Mouse (Mus musculus) CH12.LX (cell line): ENCODE measurements around the gene Tacc2. TPM values are rescaled to one million over a fixed set of nuclear protein-coding genes. Genes with fewer than 3 reads are reported as not detected.

ENCODE experiments used
- DNase-seq: peaks from one replicate; pipeline ENCODE4 v3.0.0-alpha.2; 2013; ENCODE audit errors: extremely low read depth
- H3K27ac ChIP-seq: 2 replicates; pipeline ENCODE4 v1.5.1; 2012; ENCODE audit warnings: low read depth, mild to moderate bottlenecking, control low read depth, moderate library complexity; ENCODE audit not compliant: insufficient read depth
- H3K27me3 ChIP-seq: replicated peaks from 2 replicates; pipeline ENCODE3; 2012; ENCODE audit warnings: inconsistent platforms
- H3K36me3 ChIP-seq, 2 experiments: replicated peaks in 1 of 2; 2 replicates each; pipeline versions ENCODE3 to v1.6.1; 2012; ENCODE audit warnings: inconsistent platforms in 1 of 2, low read length in 1 of 2, mild to moderate bottlenecking in 1 of 2, mixed read lengths in 1 of 2, moderate library complexity in 1 of 2; ENCODE audit not compliant: control insufficient read depth in 1 of 2, insufficient read depth in 1 of 2
- H3K4me1 ChIP-seq, 2 experiments: 2 replicates each; pipeline ENCODE4 v1.6.1; 2012; ENCODE audit warnings: inconsistent platforms in 1 of 2, moderate library complexity in 1 of 2; ENCODE audit not compliant: insufficient read depth in 2 of 2, control insufficient read depth in 1 of 2
- H3K4me2 ChIP-seq: 2 replicates; pipeline ENCODE4 v1.6.1; 2012; ENCODE audit warnings: low read depth, mild to moderate bottlenecking, control low read depth; ENCODE audit not compliant: poor library complexity, insufficient read depth, severe bottlenecking
- H3K4me3 ChIP-seq, 3 experiments: fragments of 150-350 bp in 1 of 3; sonication (generic) in 1 of 3; replicated peaks in 1 of 3; 2 replicates each; pipeline versions ENCODE3 to v1.5.1; 2011 to 2012; ENCODE audit warnings: low read depth in 2 of 3, low read length in 2 of 3, mild to moderate bottlenecking in 2 of 3, moderate library complexity in 2 of 3, control low read depth in 1 of 3, improper control_type of control experiment in 1 of 3, inconsistent platforms in 1 of 3, mixed read lengths in 1 of 3; ENCODE audit not compliant: poor library complexity in 1 of 3
- H3K79me2 ChIP-seq: replicated peaks from 2 replicates; pipeline ENCODE4 v1.6.1; 2012; ENCODE audit warnings: mild to moderate bottlenecking, moderate library complexity; ENCODE audit not compliant: control insufficient read depth, poor library complexity, insufficient read depth, severe bottlenecking; ENCODE audit errors: extremely low read depth
- H3K9ac ChIP-seq: 2 replicates; pipeline ENCODE4 v1.6.1; 2012; ENCODE audit warnings: low read depth, mild to moderate bottlenecking, control low read depth, moderate library complexity; ENCODE audit not compliant: insufficient read depth
- H3K9me3 ChIP-seq: replicated peaks from 2 replicates; pipeline ENCODE3; 2012; ENCODE audit warnings: low read length, inconsistent platforms, mixed read lengths
- CHD2 ChIP-seq: IDR thresholded peaks from 2 replicates; pipeline ENCODE4 v1.6.1; 2011; ENCODE audit warnings: low read length, improper control_type of control experiment
- CTCF ChIP-seq, 2 experiments: IDR thresholded peaks in 1 of 2; conservative IDR thresholded peaks in 1 of 2; 2 replicates each; pipeline ENCODE4 v1.5.1; 2011 to 2012; ENCODE audit warnings: low read depth in 2 of 2, low read length in 2 of 2, improper control_type of control experiment in 1 of 2, inconsistent platforms in 1 of 2, mild to moderate bottlenecking in 1 of 2, moderate library complexity in 1 of 2
- E2F4 ChIP-seq: IDR thresholded peaks from 2 replicates; pipeline ENCODE4 v1.6.1; 2011; ENCODE audit warnings: low read depth, low read length, improper control_type of control experiment; ENCODE audit not compliant: insufficient replicate concordance
- ELF1 ChIP-seq: IDR thresholded peaks from 2 replicates; pipeline ENCODE4 v1.6.1; 2014; ENCODE audit warnings: low read depth, mild to moderate bottlenecking, inconsistent platforms, low read length, improper control_type of control experiment
- EP300 ChIP-seq: IDR thresholded peaks from 2 replicates; pipeline ENCODE4 v1.6.1; 2011; ENCODE audit warnings: low read length, improper control_type of control experiment
- ETS1 ChIP-seq: conservative IDR thresholded peaks from 2 replicates; pipeline ENCODE4 v1.6.1; 2012; ENCODE audit warnings: low read depth, mild to moderate bottlenecking, inconsistent platforms, low read length, improper control_type of control experiment, moderate library complexity
- IRF4 ChIP-seq: IDR thresholded peaks from 2 replicates; pipeline ENCODE4 v1.6.1; 2014; ENCODE audit warnings: low read depth, mild to moderate bottlenecking, inconsistent platforms, low read length, improper control_type of control experiment
- KAT2A ChIP-seq: IDR thresholded peaks from 2 replicates; pipeline ENCODE4 v1.6.1; 2012; ENCODE audit warnings: low read length, improper control_type of control experiment, inconsistent platforms; ENCODE audit not compliant: insufficient replicate concordance
- MAFK ChIP-seq: IDR thresholded peaks from 2 replicates; pipeline ENCODE4 v1.6.1; 2011; ENCODE audit warnings: low read length, improper control_type of control experiment; ENCODE audit not compliant: insufficient replicate concordance
- MAX ChIP-seq: IDR thresholded peaks from 2 replicates; pipeline ENCODE4 v1.6.1; 2011; ENCODE audit warnings: low read length, improper control_type of control experiment
- MAZ ChIP-seq: IDR thresholded peaks from 2 replicates; pipeline ENCODE4 v1.6.1; 2012; ENCODE audit warnings: low read depth, mild to moderate bottlenecking, inconsistent platforms, low read length, improper control_type of control experiment, moderate library complexity
- MEF2A ChIP-seq: IDR thresholded peaks from 2 replicates; pipeline ENCODE4 v1.6.1; 2014; ENCODE audit warnings: low read depth, mild to moderate bottlenecking, inconsistent platforms, low read length, improper control_type of control experiment, borderline replicate concordance
- NRF1 ChIP-seq: IDR thresholded peaks from 2 replicates; pipeline ENCODE4 v1.6.1; 2014; ENCODE audit warnings: low read depth, mild to moderate bottlenecking, inconsistent platforms, low read length, improper control_type of control experiment, moderate library complexity
- POLR2AphosphoS2 ChIP-seq: IDR thresholded peaks from 2 replicates; pipeline ENCODE4 v1.6.1; 2011; ENCODE audit warnings: low read depth, low read length, improper control_type of control experiment
- RAD21 ChIP-seq: IDR thresholded peaks from 2 replicates; pipeline ENCODE4 v1.6.1; 2011; ENCODE audit warnings: low read depth, mild to moderate bottlenecking, low read length, improper control_type of control experiment, moderate library complexity
- RCOR1 ChIP-seq: conservative IDR thresholded peaks from 2 replicates; pipeline ENCODE4 v1.6.1; 2012; ENCODE audit warnings: low read depth, mild to moderate bottlenecking, inconsistent platforms, low read length, improper control_type of control experiment
- SIN3A ChIP-seq: IDR thresholded peaks from 2 replicates; pipeline ENCODE4 v1.6.1; 2012; ENCODE audit warnings: low read length, improper control_type of control experiment, inconsistent platforms
- SMC3 ChIP-seq: IDR thresholded peaks from 2 replicates; pipeline ENCODE4 v1.6.1; 2011; ENCODE audit warnings: low read depth, low read length, improper control_type of control experiment
- TBP ChIP-seq: conservative IDR thresholded peaks from 2 replicates; pipeline ENCODE4 v1.6.1; 2011; ENCODE audit warnings: low read depth, low read length, improper control_type of control experiment
- UBTF ChIP-seq: IDR thresholded peaks from 2 replicates; pipeline ENCODE4 v1.6.1; 2012; ENCODE audit warnings: low read depth, mild to moderate bottlenecking, inconsistent platforms, low read length, improper control_type of control experiment, moderate library complexity
- USF2 ChIP-seq: conservative IDR thresholded peaks from 2 replicates; pipeline ENCODE4 v1.6.1; 2011; ENCODE audit warnings: low read depth, low read length, improper control_type of control experiment
- ZKSCAN1 ChIP-seq: IDR thresholded peaks from 2 replicates; pipeline ENCODE4 v1.6.1; 2012; ENCODE audit warnings: low read depth, inconsistent platforms, low read length, improper control_type of control experiment, borderline replicate concordance
- dilution Hi-C: fragments of 300-500 bp; cut with MboI; formaldehyde crosslinking; loops from 2 replicates; pipeline ENCODE4 v1.14.3; 2020; ENCODE audit warnings: low sequenced_read_pairs; ENCODE audit not compliant: extremely low pct_unique_long_range_greater_than_20kb, extremely low pct_ligation_motif_present
- in situ Hi-C: fragments of 300-500 bp; cut with MboI; formaldehyde crosslinking; loops from 3 replicates; pipeline ENCODE4 v1.14.3; 2019; ENCODE audit warnings: low sequenced_read_pairs, low pct_ligation_motif_present, low pct_unique_long_range_greater_than_20kb, mixed read lengths
- polyA plus RNA-seq: library from polyadenylated mRNA; unstranded; fragments of >175 nt; gene quantifications from 2 replicates; pipeline ENCODE4 v1.2.1, GENCODE M21; 2012; ENCODE audit warnings: low read depth; ENCODE audit not compliant: insufficient read length
- total RNA-seq, 2 experiments: library from RNA; depleted of rRNA; stranded (reverse); fragments of 300-350 nt in 1 of 2; fragments of >200 nt in 1 of 2; gene quantifications; 2 replicates each; pipeline ENCODE4 v1.2.3; 2012 to 2014

Tacc2 gene
- total and polyA plus RNA-seq, 3 experiments, result 0.13 to 0.41 TPM; not detected in 1

DNA sequence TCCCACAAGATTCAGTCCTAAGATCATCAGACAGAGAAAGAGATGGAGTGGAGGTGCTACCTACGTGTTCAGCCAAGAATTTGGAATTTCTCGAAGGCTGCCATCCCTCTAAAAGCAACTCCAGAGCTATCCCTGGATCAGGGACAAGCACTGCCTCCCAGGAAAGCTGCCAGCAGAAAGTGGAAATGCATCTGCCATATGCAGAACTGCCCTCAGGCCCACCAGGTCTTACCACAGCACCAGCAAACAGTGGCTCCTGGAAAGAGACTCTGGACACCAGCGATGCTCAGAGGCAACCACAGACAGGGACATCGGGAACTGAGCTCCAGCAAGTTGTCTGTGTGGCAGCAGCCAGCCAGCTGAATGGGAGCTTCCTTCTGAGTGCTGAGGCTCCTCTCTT is 45.1 kb downstream of the Tacc2 start:
- Histone ChIP-seq H3K79me2 (no peaks in the 10 kb centered on the region), H3K4me3 (no peak overlapping the region), H3K9me3 (no peaks in the 10 kb centered on the region), H3K27ac (no peak overlapping the region), H3K27me3 (peaks cover 96% of the 10 kb centered on the region), H3K4me1 (no peaks in the 10 kb centered on the region), H3K36me3 (no peaks in the 10 kb centered on the region), H3K9ac (no peak overlapping the region), H3K4me2 (no peak overlapping the region)
- in situ Hi-C loops, result no loop called here
- TF ChIP-seq EP300, result no peak
- no peak for TF ChIP-seq ZKSCAN1
- TF ChIP-seq USF2, result no peak
- TF ChIP-seq IRF4, result no peak
- TF ChIP-seq RCOR1, result no peak
- no peak for TF ChIP-seq KAT2A
- no peak for TF ChIP-seq ELF1
- no peak for TF ChIP-seq CTCF (conservative IDR thresholded peaks at IDR 0.05 in 1 of 2, IDR thresholded peaks at IDR 0.05 in 1 of 2; ENCODE audit: low read depth in 2 of 2, low read length in 2 of 2)
- no peak for TF ChIP-seq NRF1
- TF ChIP-seq MAX, result no peak
- no peak for TF ChIP-seq MEF2A
- no peak for TF ChIP-seq TBP
- no peak for TF ChIP-seq POLR2AphosphoS2
- TF ChIP-seq SMC3, result no peak
- TF ChIP-seq RAD21, result no peak
- no peak for TF ChIP-seq UBTF
- no peak for DNase-seq
- dilution Hi-C loops, result no loop called here

GRCm38 (mm10) chr7:130624299-130624698 is 47.1 kb downstream of the Tacc2 start:
- TF ChIP-seq SIN3A (no peak), UBTF (no peak), MAZ (no peak), POLR2AphosphoS2 (no peak), E2F4 (no peak), ETS1 (no peak), MAFK (no peak), TBP (no peak), ZKSCAN1 (no peak), KAT2A (no peak), CHD2 (no peak), USF2 (no peak)
- in situ Hi-C loops, result no loop called here

More at GRCm38 (mm10) chr7:130624299-130624698, 47.1 kb downstream of the Tacc2 start:
- Histone ChIP-seq H3K9me3 (no peaks in the 10 kb centered on the region), H3K27me3 (peaks cover 92% of the 10 kb centered on the region), H3K4me2 (no peak overlapping the region), H3K27ac (no peak overlapping the region), H3K9ac (no peak overlapping the region), H3K4me1 (no peaks in the 10 kb centered on the region), H3K79me2 (no peaks in the 10 kb centered on the region), H3K4me3 (no peak overlapping the region), H3K36me3 (no peaks in the 10 kb centered on the region)
- no peak for DNase-seq
- dilution Hi-C loops, result no loop called here
